Mouse (Mus musculus) cerebellum, adult 9-10 months (tissue): ENCODE data around the gene Map4k1.
A peak's percentile ranks its signal among the peaks of the same experiment; 100 is the strongest.

Experiments used
- DNase-seq: peaks from one replicate; pipeline ENCODE4 v3.0.0; 2022

Gene Map4k1

GRCm38 (mm10) chr7:29029690-29030656 lies 48.1 kb downstream of the Map4k1 start:
- no peak for DNase-seq

- no peak for DNase-seq
Observed at GRCm38 (mm10) chr7:29031641-29032040, 49.8 kb downstream of the Map4k1 start.

- DNase-seq, result no peak
Observed at GRCm38 (mm10) chr7:29032685-29033084, 50.8 kb downstream of the Map4k1 start.

- no peak for DNase-seq
Observed at GRCm38 (mm10) chr7:29037261-29037660, 55.4 kb downstream of the Map4k1 start.

GRCm38 (mm10) chr7:29039604-29039984 lies 57.7 kb downstream of the Map4k1 start:
- peak; percentile 90 for DNase-seq

GRCm38 (mm10) chr7:29039985-29040661 lies 58.3 kb downstream of the Map4k1 start:
- DNase-seq, result no peak

- no peak for DNase-seq
Observed at GRCm38 (mm10) chr7:29041194-29041593, 59.3 kb downstream of the Map4k1 start.

- DNase-seq, result peak; percentile 12
Observed at GRCm38 (mm10) chr7:29043016-29043673, 61.3 kb downstream of the Map4k1 start.

GRCm38 (mm10) chr7:29043674-29044057 lies 61.8 kb downstream of the Map4k1 start:
- no peak for DNase-seq

GRCm38 (mm10) chr7:29044302-29044701 lies 62.5 kb downstream of the Map4k1 start:
- no peak for DNase-seq

- DNase-seq, result no peak
Observed at GRCm38 (mm10) chr7:29046533-29046932, 64.7 kb downstream of the Map4k1 start.

- no peak for DNase-seq
Observed at GRCm38 (mm10) chr7:29048070-29048469, 66.2 kb downstream of the Map4k1 start.

- DNase-seq, result no peak
Observed at GRCm38 (mm10) chr7:29048615-29049014, 66.8 kb downstream of the Map4k1 start.

- DNase-seq, result peak; percentile 30
Observed at GRCm38 (mm10) chr7:29050797-29051196, 68.9 kb downstream of the Map4k1 start.

GRCm38 (mm10) chr7:29052821-29053220 lies 71.0 kb downstream of the Map4k1 start:
- no peak for DNase-seq
